Mouse (Mus musculus) liver, embryonic 14.5 days (tissue): Measurements from ENCODE around the gene Pcca.

Experiments used
- CTCF ChIP-seq: IDR thresholded peaks from 2 replicates; pipeline ENCODE4 v1.5.1; 2016; ENCODE audit warnings: antibody characterized with exemption, low read depth, control low read depth
- EP300 ChIP-seq: IDR thresholded peaks from 2 replicates; pipeline ENCODE4 v1.6.1; 2016; ENCODE audit warnings: antibody characterized with exemption, low read depth

GRCm38 (mm10) chr14:122720989-122721388 is 186.9 kb downstream of the Pcca start:
- no peak for TF ChIP-seq EP300
- no peak for TF ChIP-seq CTCF
